Mouse (Mus musculus) gonadal fat pad, adult 2 months (tissue): ENCODE data around the gene Cd83. TPM values are rescaled to one million over a fixed set of nuclear protein-coding genes. Genes with fewer than 3 reads are reported as not detected.

Source experiments
- DNase-seq: peaks from one replicate; pipeline ENCODE4 v3.0.0-alpha.2; 2012; ENCODE audit warnings: low read depth
- polyA plus RNA-seq: library from polyadenylated mRNA; depleted of rRNA; stranded (reverse); fragments of >200 nt; gene quantifications from 2 replicates; pipeline ENCODE4 v1.2.3, GENCODE M21; 2012

Cd83 gene
- polyA plus RNA-seq, 1 experiment: 5.4 TPM

DNA sequence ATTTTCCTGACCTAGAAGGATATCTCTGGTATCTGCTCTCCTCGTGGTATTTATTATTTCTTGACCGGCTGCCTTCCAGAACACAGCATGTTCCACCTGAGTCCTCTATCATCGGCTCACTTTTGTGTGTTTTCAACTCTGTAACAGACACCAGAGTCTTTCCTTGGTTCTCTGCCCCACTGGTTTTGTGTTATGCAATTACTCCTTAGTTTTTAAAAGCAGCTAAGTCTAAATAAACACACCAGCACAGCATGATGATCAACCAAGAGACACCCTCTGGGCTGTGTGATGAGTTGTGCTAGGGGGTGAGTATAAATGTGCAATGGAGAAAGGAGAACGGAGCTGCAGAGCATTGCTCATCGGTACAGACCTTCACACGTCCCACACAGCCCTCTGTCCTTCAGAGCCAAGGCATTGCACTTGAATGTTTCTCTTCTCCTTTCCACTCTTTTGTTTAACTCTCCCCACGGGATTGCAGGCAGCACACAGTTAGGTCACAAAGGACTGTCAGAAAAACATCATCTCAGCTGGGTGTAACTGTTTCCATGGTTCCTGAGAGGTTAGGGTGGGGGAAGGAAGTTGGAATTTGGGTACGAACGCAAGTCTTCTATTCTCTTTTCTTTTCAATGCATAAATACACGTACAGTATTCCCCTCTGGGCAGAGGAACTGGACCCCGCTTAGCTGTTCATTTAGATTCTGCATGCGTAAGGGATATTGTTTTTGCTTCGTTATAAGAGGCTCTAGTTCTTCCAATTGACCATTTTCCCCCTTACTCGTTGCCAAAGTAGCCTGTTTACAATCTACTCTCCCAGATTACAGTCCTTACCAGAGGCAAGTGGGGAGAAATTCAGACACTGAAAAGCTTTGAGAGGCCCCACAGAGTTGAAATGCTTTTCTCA lies 22.0 kb downstream of the Cd83 start:
- no peak for DNase-seq

DNA sequence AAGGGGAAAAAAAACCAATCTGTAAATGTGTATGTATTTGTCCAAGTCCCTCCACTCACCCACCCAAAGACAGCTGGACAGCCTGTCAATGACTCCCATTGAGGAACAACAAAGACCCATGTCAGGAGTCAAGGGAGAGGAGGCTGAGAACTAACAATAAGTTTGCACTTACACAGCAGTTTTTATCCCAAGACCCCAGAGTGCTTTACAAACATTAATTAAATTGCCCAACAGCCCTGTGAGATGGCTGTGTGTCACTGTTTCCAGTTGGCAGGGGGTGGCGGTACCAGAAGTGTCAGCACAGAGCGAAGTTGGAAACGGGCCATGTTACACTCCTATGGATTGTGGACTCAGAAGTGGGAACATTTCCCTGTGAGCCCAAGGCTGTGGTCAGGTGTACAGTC lies 22.7 kb downstream of the Cd83 start:
- no peak for DNase-seq

DNA sequence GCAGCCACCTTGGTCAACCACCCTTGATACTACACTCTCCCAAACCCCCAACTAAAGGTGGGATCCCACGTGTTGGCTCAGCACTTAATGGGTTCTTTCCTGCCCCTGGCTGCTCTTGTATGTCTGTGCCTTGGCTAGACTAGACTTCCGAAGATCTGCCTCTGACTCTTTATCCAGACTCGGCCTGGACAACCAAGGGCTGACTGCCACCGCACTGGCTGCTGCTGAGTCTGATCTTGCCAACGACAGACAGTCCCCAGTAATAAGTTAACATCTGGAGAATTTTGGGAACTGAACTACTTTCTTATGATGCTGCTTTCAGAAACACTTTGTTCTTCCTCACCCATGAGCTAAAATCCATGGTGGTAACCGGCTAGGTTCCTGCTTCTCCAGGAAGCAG lies 26.0 kb downstream of the Cd83 start:
- DNase-seq: no peak

DNA sequence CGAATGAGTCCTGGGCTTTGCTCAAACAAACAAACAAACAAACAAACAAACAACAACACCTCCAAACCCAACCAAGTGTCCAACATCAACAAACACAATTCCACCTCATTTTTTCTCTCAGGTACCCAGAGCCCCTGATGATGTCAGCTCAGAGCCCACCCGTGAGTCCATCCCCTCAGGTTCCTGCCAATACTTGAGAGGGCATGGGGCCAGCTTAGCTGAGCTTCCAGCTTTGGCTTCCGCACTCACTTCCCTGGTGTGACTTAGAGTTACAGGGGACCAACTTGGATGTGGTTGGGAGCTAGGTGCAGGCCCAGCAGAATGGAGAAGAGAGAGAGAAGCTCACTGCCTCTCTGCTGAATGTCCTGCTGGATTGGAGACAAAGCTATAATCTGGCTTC lies 27.3 kb downstream of the Cd83 start:
- DNase-seq: no peak

DNA sequence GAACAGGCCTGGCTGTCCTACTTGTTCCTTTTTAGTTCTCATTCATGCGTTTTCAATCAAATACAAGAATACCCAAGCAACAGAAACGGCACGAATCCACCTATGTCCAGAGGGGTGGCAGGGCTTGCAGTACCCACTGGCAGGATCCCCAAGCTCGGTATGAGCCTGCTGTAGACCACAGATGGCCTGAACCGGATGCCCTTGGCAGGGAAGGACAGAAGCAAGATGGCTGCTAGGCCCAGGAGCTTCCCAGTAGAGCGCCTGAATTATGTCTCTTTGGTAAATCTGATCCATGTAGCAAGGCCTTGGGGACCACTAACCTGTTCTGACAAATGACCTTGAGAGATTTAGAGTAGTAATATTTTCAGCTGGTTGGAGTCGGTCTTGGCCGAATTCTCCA lies 28.9 kb downstream of the Cd83 start:
- no peak for DNase-seq

DNA sequence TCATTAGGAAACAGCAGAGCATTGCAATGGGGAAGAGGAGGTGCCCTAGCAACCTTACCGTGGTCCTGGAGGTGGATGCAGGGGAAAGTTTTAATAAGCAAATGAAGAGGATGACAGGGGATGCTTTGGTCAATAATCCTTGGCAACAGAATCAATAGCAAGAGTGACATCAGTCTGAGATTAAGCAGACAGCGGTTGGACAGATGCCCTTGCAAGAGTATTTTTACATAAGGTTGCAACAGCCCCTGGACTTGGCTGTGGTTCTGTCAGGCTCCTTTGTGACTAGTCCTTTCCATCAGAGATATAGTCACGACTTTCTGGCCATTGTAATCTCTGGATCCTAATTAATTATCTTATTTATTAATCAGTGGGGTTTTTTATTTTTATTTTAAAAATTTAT lies 32.9 kb downstream of the Cd83 start:
- peak; percentile 9 for DNase-seq

DNA sequence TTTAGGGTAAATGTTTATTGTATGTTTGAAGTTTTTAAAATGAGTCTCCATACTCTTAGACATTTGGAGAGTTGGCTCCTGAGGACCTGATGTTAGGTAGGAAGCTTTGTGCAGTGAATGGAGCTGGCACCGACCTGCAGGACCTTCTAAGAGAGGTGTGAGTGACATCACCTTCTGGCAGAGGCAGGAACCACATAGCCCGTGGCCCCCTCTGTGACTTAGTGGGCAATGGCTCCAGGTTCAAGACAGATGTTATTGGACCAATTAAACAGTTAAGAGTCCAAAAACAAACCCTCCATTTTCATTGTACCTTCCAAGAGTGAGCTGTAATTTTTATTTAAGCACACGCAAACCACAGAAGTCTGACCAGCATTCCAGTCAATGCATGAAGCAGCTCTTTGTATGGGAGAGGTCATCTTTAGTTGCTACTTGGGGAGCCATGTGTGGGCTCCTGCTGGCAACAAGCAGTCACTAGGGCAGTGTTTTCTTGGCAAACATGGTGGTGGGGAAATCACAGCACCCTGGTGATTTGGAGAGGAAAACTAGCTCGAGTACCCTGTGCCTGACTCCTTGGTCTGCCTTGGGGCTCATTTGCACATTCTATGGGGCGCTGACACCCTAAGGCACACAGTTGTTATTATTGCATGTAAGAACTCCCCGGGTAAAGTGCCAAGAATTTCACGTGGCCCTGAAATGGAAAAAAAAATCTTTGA lies 33.9 kb downstream of the Cd83 start:
- peak; percentile 2 for DNase-seq

DNA sequence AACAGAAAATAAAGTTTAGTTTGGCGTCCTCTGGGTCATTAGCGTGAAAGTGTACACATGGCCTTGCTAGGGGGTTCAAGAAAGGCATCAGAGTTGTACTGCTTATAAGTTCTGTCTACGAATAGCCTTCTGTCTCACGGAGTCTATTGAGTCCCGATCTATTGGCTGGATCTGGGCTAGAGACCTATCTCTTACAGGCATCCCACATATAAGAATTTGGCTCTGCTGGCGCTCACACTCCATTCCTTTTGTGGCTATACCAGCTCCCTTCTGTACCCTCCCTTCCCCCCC lies 34.4 kb downstream of the Cd83 start:
- no peak for DNase-seq

DNA sequence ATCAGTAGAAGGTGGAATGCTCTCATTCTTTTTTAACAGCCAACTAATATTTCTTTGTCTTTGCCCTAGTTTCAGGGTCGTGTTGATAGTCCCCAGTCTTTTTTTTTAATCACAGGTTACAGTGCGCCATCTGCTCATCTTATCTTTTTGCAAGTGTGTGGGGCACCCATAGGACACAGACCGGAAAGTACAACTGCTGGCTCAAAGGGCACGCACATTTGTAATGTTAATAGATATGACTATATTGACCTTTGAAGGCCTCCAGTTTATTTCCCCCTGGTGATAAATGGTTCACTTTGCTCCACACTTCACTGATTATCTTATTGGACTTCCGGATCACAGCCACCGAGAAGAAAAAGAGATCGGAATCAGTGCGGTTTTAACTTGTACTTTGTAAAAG lies 35.5 kb downstream of the Cd83 start:
- no peak for DNase-seq

DNA sequence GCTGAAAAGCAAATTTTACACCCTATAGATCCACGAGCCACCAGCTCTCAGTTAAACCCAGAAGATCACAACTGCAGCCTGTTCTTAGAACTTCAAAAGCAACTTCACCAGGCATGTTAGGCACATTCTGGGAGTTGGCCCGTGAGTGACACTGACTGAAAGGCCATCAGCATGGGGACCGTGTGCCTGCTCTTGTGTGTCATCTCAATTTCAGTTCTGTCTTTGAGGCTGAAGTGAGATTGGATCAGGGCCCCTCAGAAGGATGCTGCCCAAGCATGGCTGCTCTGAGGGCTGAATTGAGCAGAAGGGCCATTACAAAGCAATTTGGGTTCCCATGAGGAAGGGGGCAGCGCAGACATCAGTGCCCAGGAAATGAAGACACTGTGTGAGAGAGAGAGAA lies 37.7 kb downstream of the Cd83 start:
- no peak for DNase-seq

DNA sequence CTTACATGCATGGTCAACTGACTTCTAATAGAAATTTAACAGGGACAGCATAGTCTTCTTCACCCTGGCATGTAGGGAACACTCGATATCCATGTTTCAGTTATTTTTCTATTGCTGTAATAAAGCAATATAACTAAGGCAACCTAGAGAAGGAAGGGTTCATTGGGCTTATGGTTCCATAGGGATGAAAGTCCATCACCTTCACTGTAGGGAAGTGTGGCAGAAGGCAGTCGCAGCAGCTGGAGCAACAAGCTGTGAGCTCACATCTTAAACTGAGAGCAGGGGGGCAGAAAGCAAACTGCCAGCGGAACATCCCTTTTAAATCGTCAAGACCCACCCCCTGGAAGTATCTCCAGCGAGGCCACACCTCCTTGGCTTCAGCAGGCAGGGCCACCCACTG lies 44.1 kb downstream of the Cd83 start:
- no peak for DNase-seq

DNA sequence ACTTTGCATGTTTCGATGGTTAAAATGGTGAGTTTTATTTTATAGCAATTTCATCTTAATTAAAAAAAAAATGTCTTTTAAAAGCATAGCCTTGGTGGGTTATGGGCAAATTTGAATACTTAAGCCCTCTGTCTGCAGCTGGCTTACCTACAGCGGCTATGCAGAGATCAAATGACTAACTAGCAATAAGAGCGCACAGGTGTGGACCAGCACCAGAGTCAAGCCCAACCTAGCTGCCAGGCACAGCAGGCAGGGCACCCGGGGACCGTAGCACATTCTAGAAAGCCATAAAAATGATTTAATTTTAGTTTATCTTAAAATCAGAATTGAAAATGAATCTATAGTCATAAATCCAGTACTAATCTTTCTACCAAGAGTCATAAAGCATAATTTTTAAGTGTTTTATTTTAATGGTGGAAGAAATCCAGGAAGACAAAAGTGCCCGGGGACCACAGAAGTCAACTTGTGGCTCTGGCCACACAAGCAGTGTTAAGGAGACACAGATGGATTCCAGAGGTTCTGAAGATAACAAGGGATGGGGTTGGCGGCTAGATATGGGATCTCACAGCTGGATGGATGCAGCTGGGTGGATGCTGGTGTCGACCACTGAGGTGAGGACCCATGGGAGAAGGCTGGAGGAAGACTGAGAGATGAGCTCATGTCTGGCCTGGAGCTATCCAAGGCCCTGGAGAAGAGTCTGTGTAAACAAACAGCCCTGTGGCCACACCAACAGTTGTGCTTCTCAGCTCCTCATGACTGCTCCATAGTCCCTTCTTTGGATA lies 46.5 kb downstream of the Cd83 start:
- DNase-seq: no peak

DNA sequence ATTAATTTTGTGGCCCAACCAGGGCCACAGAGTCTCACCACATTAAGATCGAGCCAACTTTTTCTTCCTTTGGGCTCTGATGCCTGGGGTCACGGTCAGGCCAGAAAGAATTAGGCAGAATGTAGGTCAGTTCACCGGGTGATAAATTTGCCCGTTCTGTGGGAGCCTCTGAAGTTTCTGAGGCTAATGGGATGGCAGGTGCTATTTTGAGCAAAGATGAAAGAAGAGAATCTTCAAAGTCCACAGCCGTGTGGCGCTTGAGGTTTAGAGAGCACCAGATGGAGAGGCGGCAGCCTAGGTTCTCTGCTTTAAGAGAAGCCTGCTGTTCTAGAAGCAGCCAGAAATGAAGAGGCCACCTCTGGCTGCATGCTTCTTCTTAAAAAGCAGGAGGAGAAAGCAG lies 48.2 kb downstream of the Cd83 start:
- no peak for DNase-seq

DNA sequence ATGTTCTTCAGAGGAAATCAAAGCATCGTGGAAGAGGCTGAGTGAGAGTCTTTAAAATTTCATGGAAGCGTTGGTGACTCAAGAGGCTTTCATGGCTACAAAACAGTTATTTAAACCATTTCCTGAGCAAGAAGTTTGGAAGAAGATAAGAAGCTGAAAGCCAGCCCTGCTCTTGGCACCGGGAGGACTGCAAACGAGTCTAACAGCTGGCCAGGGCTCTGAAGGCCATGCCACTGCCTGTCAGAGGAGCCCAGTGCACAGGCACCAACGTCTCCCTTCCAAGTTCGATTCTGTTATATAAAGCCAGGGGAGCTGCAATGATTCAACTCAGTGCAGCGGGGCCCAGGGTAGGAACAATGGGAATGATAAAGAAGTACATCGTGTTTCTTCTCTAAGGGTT lies 51.8 kb downstream of the Cd83 start:
- DNase-seq: no peak

DNA sequence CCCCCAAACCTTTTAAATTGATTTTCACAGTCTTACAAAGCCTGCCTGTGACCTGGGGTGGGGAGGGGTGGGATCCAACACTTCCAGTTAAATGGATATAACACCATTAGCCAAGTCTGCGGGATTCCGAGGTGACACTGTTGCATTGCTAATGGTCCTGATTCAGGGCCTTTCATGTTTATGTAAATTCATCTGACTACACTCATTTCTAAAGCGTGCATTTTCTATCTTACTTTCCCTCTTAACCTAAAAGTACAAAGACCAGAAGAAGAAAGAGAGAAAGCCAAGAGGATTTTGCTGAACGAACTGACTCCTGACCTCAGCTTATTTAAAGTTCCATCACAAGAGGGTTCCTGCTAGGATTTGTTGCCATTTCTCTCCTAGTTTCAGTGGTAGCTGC lies 53.2 kb downstream of the Cd83 start:
- DNase-seq: no peak

DNA sequence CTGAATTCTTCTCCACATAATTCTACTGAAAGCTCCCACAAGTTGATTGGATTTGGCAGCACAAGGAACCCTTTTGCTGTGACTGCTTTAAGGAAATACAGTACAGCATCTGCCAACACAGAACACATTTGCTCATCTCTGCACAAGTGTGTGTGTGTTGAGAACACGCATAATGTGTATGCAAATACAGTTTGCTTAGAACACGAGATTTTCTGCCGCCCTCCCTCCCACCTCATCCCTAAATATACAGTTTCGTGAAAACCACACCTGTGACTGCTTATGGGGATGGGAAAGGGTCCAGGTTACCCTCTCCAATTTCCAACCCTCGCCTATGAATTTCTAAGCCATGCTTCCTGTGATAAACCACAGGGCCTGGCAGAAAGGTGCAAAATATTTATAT lies 60.6 kb downstream of the Cd83 start:
- DNase-seq: no peak

DNA sequence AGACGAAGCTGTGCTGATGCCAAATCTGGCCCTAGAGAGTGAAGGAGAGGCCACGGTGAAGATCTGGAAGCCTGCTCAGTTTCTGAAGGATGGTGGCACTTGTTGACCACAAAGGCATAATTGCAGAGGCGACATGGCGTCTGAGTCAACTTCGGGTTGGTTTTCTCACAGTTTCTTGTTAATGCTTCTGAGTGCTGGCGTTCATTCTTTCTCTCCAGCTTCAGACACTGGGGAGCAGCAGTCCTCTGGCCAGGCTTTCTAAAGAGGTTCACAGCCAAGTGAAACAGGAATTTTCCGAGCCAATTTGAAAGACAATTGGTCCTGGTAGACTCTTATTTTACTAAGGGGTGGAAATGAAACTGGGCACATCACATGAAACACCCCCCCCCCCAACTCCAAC lies 62.6 kb downstream of the Cd83 start:
- DNase-seq: no peak

DNA sequence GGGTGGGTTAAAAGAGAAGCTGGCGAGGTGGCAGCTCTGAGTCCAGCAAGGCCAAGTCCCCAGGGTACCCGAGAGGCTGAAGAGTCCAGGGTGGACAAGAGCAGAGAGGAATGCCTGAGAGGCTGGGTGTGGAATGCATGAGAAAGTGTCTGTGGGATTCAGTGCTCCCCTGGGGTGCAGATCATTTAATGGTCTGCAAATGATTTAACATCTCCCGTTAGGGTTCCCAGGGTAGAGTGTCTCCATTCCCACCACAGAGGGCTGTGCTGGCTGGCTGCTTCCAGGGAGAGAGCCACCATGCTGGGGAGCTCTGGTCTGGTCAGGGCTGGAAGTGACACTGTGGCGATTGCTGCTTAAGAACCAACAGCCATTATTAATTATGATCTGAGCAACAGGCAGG lies 65.2 kb downstream of the Cd83 start:
- DNase-seq: no peak

DNA sequence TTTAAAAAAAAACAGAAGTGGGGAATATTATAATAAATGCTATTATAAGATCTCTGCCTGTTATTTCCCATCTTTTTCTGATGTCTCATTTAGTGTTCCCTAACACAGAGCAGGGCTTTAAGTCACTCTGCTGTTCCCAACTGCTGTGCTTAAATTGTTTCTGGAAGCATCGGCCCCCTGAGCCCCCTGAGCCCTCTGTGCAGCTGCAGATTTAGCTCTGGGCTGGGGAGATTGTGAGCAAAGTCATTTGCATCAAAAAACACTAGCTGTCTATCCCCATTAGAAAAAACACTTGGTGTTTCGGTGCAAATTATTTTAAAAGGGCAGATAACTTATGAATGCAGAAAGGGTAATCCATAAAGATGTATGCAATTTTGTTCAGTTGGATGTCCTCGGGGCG lies 66.5 kb downstream of the Cd83 start:
- DNase-seq: no peak
